Mouse (Mus musculus) thymus, adult 2 months (tissue): Measurements from ENCODE around the gene Pkp1. TPM values are rescaled to one million over a fixed set of nuclear protein-coding genes. Genes with fewer than 3 reads are reported as not detected.

ENCODE experiments used
- DNase-seq: peaks from one replicate; pipeline ENCODE4 v3.0.0; 2021
- H3K27ac ChIP-seq: fragments of 200-500 bp; 2 replicates; pipeline ENCODE4 v1.5.1; 2012; ENCODE audit warnings: low read length, control low read depth; ENCODE audit not compliant: control insufficient read depth, insufficient read depth
- H3K27me3 ChIP-seq: fragments of 200-500 bp; 2 replicates; pipeline ENCODE4 v1.6.1; 2012; ENCODE audit warnings: mild to moderate bottlenecking, low read length, moderate library complexity, mixed read lengths; ENCODE audit not compliant: control insufficient read depth, insufficient read depth
- H3K36me3 ChIP-seq: fragments of 200-500 bp; 2 replicates; pipeline ENCODE4 v1.6.1; 2012; ENCODE audit warnings: mild to moderate bottlenecking, low read length, moderate library complexity; ENCODE audit not compliant: control insufficient read depth, insufficient read depth
- H3K4me1 ChIP-seq: fragments of 200-500 bp; replicated peaks from 2 replicates; pipeline ENCODE4 v1.6.1; 2012; ENCODE audit warnings: low read length; ENCODE audit not compliant: control insufficient read depth, insufficient read depth
- H3K4me3 ChIP-seq: fragments of 200-500 bp; 2 replicates; pipeline ENCODE4 v1.5.1; 2012; ENCODE audit warnings: mild to moderate bottlenecking, low read length, control low read depth, moderate library complexity; ENCODE audit not compliant: control insufficient read depth, insufficient read depth
- CTCF ChIP-seq: fragments of 200-500 bp; IDR thresholded peaks from 2 replicates; pipeline ENCODE4 v1.5.1; 2012; ENCODE audit warnings: mild to moderate bottlenecking, control low read depth, low read length, moderate library complexity, borderline replicate concordance; ENCODE audit not compliant: control insufficient read depth, poor library complexity, insufficient read depth; ENCODE audit errors: extremely low read depth
- POLR2A ChIP-seq: fragments of 200-500 bp; IDR thresholded peaks from 2 replicates; pipeline ENCODE4 v1.6.1; 2012; ENCODE audit warnings: mild to moderate bottlenecking, low read length, control low read depth, moderate library complexity; ENCODE audit not compliant: control insufficient read depth, poor library complexity, insufficient read depth; ENCODE audit errors: extremely low read depth
- WGBS: fragments of 180-500 bp; shearing (Covaris S2); methylation state at CpG from one replicate; pipeline ENCODE4 v1.1.7; 2018; 5-methylcytosine and 5-hydroxymethylcytosine counted together
- polyA plus RNA-seq: library from polyadenylated mRNA; depleted of rRNA; stranded (reverse); fragments of >200 nt; gene quantifications from 2 replicates; pipeline ENCODE4 v1.2.3, GENCODE M21; 2012; rRNA removed

Pkp1 gene
- polyA plus RNA-seq, result 27.1 and 30.1 TPM in 2 replicates

GRCm38 (mm10) chr1:135918644-135919407 lies at the start of gene Pkp1:
Gene Pkp1 (minus strand): TSS chr1:135919207.
- no peak for DNase-seq
- peak within 1 kb of the TSS; percentile 14; the same call in 1 of the 2 replicates for H3K4me3 ChIP-seq
- H3K27me3 ChIP-seq, result peaks cover 11% of the 10 kb centered on the region; the same call in 1 of the 2 replicates

GRCm38 (mm10) chr1:135967739-135968138 lies 48.7 kb upstream of the Pkp1 start:
- H3K27ac ChIP-seq, result no peak overlapping the region
- no peak for DNase-seq
- no peak overlapping the region for H3K4me3 ChIP-seq
- no peaks in the 10 kb centered on the region for H3K36me3 ChIP-seq
- WGBS, result 82% methylated on average over 4 of the region's 4 CpGs
- no peaks in the 10 kb centered on the region for H3K27me3 ChIP-seq
- TF ChIP-seq POLR2A (no peak), CTCF (no peak)
- H3K4me1 ChIP-seq, result no peaks in the 10 kb centered on the region

More at GRCm38 (mm10) chr1:135918644-135919407, at the start of gene Pkp1:
- Histone ChIP-seq H3K27ac (no peak within 1 kb of the TSS), H3K36me3 (no peaks in the 10 kb centered on the region), H3K4me1 (no peaks in the 10 kb centered on the region)
- TF ChIP-seq POLR2A, result no peak
- no peak for TF ChIP-seq CTCF
- 5% methylated on average over 67 of the region's 67 CpGs for WGBS

GRCm38 (mm10) chr1:135964561-135964960 lies 45.6 kb upstream of the Pkp1 start:
- Histone ChIP-seq H3K27me3 (no peaks in the 10 kb centered on the region), H3K4me3 (no peak overlapping the region), H3K36me3 (no peaks in the 10 kb centered on the region), H3K27ac (no peak overlapping the region), H3K4me1 (no peaks in the 10 kb centered on the region)
- TF ChIP-seq CTCF, result no peak
- no peak for TF ChIP-seq POLR2A
- WGBS, result 85% methylated on average over 11 of the region's 11 CpGs
- no peak for DNase-seq

GRCm38 (mm10) chr1:135963177-135963576 lies 44.2 kb upstream of the Pkp1 start:
- TF ChIP-seq POLR2A (no peak), CTCF (no peak)
- no peaks in the 10 kb centered on the region for H3K27me3 ChIP-seq
- no peak for DNase-seq

GRCm38 (mm10) chr1:135958483-135958882 lies 39.5 kb upstream of the Pkp1 start:
- H3K27me3 ChIP-seq, result no peaks in the 10 kb centered on the region
- WGBS, result 45% methylated on average over 4 of the region's 4 CpGs
- TF ChIP-seq POLR2A (no peak), CTCF (no peak)
- no peak for DNase-seq
- no peaks in the 10 kb centered on the region for H3K36me3 ChIP-seq
- H3K27ac ChIP-seq, result no peak overlapping the region
- H3K4me3 ChIP-seq, result no peak overlapping the region
- H3K4me1 ChIP-seq, result no peaks in the 10 kb centered on the region

More at GRCm38 (mm10) chr1:135963177-135963576, 44.2 kb upstream of the Pkp1 start:
- no peak overlapping the region for H3K4me3 ChIP-seq
- no peaks in the 10 kb centered on the region for H3K4me1 ChIP-seq
- 39% methylated on average over 5 of the region's 5 CpGs for WGBS
- no peak overlapping the region for H3K27ac ChIP-seq
- H3K36me3 ChIP-seq, result no peaks in the 10 kb centered on the region

- 94% methylated on average over 2 of the region's 2 CpGs for WGBS
- H3K36me3 ChIP-seq, result no peaks in the 10 kb centered on the region
- no peak overlapping the region for H3K4me3 ChIP-seq
- H3K4me1 ChIP-seq, result no peaks in the 10 kb centered on the region; the same call in 1 of the 2 replicates
- no peaks in the 10 kb centered on the region; the same call in 1 of the 2 replicates for H3K27me3 ChIP-seq
- TF ChIP-seq POLR2A, result no peak
- H3K27ac ChIP-seq, result no peak overlapping the region
- DNase-seq, result no peak
Measured at GRCm38 (mm10) chr1:135948871-135949270, 29.9 kb upstream of the Pkp1 start.

GRCm38 (mm10) chr1:135946247-135946646 lies 27.2 kb upstream of the Pkp1 start:
- Histone ChIP-seq H3K27ac (no peak overlapping the region), H3K4me3 (no peak overlapping the region), H3K27me3 (no peaks in the 10 kb centered on the region; the same call in 1 of the 2 replicates), H3K4me1 (no peaks in the 10 kb centered on the region; the same call in 1 of the 2 replicates), H3K36me3 (no peaks in the 10 kb centered on the region)
- no peak for DNase-seq
- WGBS, result 42% methylated on average over 4 of the region's 4 CpGs
- no peak for TF ChIP-seq CTCF
- TF ChIP-seq POLR2A, result no peak
